Mouse (Mus musculus): ENCODE results near the gene Aarsd1. TPM values are rescaled to one million over a fixed set of nuclear protein-coding genes. Genes with fewer than 3 reads are reported as not detected.

Aarsd1 gene
- 22.1 TPM for total RNA-seq (2023)

GRCm38 (mm10) chr11:101417101-101417855 lies at the start of gene Aarsd1:
Aarsd1 (minus strand) TSS chr11:101417615.

DNA sequence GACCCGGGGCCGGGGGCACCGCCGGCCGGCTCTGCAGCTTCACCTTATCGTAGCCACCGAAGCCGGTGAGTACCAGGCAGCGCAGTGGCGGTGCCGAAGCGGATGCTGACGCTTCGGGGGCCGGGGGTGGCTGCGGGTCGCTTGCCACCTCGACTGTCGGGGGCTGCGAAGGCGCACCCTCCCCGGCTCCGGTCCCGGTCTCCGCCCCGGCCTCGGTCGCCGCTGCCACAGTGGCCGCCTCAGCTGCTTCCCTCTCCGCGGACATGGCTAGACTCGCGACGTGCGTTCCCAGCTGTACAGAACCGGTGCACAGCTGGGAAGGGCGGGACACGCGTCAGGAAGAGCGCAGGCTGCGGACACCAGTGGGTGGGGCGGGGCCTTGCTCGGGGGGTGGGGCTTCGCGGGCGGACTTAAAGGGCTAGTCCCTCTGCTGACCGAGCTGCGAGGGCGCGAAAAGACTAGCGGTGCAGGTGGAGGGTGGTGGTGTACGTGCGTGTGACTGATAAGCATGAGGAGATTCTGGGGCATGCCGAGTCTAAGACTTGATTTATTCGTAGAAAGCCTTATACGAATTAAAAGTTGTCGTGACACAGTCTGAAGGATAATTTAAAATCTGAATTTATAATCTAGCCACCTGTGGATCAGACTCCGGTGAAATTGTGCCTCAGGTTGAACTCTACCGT lies 48.6 kb upstream of the Aarsd1 start, which contains the start of gene Vat1:
Gene Vat1 (minus strand): TSS at position 362 of the 683 bp plus-strand sequence.

DNA sequence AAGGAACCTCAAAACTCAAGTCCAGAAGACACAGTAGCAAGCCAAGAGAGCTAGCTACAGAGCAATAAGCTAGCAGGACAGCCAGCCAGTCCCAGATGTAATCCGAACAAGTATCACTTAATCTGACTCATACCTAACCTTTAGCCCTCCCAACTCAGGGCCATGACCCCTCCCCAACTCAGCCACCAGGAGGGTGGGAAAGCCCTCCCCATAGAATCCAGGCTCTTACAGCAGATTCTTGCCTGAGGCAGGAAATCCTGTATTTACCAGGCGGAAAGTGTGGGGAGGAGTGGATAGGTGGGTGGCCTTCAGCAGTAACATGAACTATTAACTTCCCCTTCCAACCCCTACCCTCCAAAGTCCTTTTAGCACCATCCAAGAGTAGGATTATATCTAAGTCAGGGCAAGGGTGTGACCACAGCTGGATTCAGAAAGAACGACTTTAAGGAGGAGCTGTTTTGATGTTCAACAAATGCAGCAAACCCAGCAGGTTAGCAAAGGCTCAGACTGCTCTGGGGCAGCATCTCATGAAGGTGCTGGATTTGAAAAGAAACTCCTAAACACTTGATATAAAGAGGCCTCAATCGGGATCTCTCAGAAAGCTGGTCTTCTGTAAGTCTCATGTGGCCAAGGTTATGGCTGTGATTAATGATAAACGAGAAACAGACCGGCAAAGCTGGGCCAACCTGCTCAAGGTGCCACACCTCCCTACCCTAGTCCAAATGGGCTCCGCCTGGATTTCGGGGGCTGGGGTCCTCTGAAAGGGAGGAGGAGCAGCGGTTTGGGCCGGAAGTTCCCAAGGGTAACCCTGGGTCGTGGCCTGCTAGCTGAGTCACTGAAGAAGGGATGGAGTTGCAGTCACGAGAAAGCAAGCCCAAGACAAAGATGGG lies 47.0 kb upstream of the Aarsd1 start, which contains the start of gene Rnd2:
Gene Rnd2 (plus strand): TSS at position 789 of the 890 bp plus-strand sequence.

GRCm38 (mm10) chr11:101448274-101448746 lies 30.9 kb upstream of the Aarsd1 start, which contains the start of gene Ifi35:
Ifi35 (plus strand) TSS chr11:101448407.

GRCm38 (mm10) chr11:101442127-101442693 lies 24.8 kb upstream of the Aarsd1 start, which contains the start of gene Rpl27:
Rpl27 (plus strand) TSS chr11:101442298.

DNA sequence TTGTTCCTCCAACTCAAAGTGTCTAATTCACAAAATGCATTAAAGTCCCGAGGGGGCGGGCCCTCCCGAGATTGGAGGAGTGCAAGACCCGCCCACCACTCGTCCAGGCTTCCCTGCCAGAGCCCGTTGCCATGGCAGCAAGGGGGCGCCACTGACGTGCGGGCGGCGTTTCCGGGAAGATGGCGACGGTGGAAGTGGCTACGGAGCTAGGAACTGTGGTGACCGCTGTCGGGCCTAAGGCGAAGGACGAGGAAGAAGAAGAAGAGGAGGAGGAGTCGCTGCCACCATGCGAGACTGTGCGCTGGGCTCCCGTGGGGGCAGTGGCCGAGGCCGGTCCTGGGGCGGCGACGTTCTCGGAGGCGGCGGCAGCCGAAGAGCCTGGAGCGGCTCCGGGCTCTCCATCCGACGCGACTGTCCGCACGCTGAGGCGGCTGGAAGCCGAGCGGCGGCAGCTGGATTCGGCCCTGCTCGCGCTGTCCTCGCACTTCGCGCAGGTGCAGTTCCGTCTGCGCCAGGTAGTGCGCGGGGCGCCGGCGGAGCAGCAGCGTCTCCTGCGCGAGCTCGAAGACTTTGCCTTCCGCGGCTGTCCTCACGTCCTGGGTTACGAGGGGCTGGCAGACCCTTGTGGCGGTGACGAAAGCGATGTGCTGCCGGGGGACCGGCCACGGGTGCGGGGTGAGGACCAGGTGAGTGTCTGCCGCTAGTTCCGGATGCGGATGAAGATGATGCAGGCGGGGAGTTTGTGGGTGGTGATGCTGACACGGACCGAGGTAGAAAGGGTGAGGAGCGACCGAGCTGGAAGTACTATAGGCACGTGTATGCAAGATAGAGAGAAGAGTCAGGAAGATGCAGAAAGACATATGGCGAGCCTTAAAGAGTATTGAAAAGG lies 7.8 kb upstream of the Aarsd1 start, which contains the start of the genes Rundc1 and Ptges3l:
Gene Rundc1 (plus strand): TSS at position 161 of the 889 bp plus-strand sequence.
Gene Ptges3l (minus strand): TSS at position 409 of the 889 bp plus-strand sequence.

GRCm38 (mm10) chr11:101424105-101424851 lies 6.9 kb upstream of the Aarsd1 start, which contains the start of gene Gm27029:
Gm27029 (minus strand) TSS chr11:101424796.

DNA sequence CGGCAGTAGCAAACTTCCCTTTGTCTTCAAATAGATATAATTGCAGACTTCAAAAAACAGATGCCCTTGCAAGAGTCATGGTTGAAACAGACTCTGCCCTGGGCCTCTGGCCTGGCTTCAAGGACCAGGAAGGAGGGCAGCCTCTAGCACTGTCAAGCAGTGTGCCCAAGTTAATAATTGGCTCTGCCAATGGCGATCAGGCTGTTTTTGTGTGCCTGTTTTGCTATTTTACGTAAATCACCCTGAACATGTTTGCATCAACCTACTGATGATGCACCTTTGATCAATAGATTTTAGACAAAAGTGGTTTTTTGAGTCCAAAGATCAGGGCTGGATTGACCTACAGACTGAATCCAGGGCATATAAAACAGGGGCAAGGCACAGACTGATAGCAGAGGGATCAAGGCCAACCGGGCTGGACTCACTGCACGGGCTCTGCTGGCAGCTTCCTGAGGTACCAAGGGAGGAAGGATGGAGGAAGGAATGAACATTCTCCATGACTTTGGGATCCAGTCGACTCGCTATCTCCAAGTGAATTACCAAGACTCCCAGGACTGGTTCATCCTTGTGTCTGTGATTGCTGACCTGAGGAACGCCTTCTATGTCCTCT lies 50.0 kb downstream of the Aarsd1 start, which contains the start of gene G6pc:
Gene G6pc (plus strand): TSS at position 236 of the 610 bp plus-strand sequence.

Other genes starting within 250 kb of the Aarsd1 start
- gene Cntnap1, start 247.1 kb downstream of the Aarsd1 start, total RNA-seq (2023) = 0.32 TPM
- 0.35 TPM for gene Plekhh3, start 246.3 kb downstream of the Aarsd1 start, total RNA-seq (2023)
- not detected for gene Ccr10, start 242.2 kb downstream of the Aarsd1 start, total RNA-seq (2023)
- gene Ezh1, start 191.2 kb downstream of the Aarsd1 start, total RNA-seq (2023) = 72.5 TPM
- not detected for gene Ramp2, start 171.6 kb downstream of the Aarsd1 start, total RNA-seq (2023)
- 73.4 TPM for gene Vps25, start 163.9 kb downstream of the Aarsd1 start, total RNA-seq (2023)
- 1.8 TPM for gene Wnk4, start 157.0 kb downstream of the Aarsd1 start, total RNA-seq (2023)
- gene Cntd1, start 138.6 kb downstream of the Aarsd1 start, total RNA-seq (2023) = not detected
- 21.3 TPM for gene Coa3, start 138.5 kb downstream of the Aarsd1 start, total RNA-seq (2023)
- 178 TPM for gene Becn1, start 115.3 kb downstream of the Aarsd1 start, total RNA-seq (2023)
- gene Psme3, start 101.4 kb downstream of the Aarsd1 start, total RNA-seq (2023) = 124 TPM
- gene Aoc2, start 92.6 kb downstream of the Aarsd1 start, total RNA-seq (2023) = 17.0 TPM
- 1.00 TPM for gene Aoc3, start 87.0 kb downstream of the Aarsd1 start, total RNA-seq (2023)
- gene G6pc, start 50.1 kb downstream of the Aarsd1 start, total RNA-seq (2023) = not detected
- gene Gm27029, start 7.2 kb upstream of the Aarsd1 start, total RNA-seq (2023) = 2.1 TPM
- gene Rundc1, start 7.5 kb upstream of the Aarsd1 start, total RNA-seq (2023) = 23.7 TPM
- 6.8 TPM for gene Ptges3l, start 7.7 kb upstream of the Aarsd1 start, total RNA-seq (2023)
- gene Rpl27, start 24.7 kb upstream of the Aarsd1 start, total RNA-seq (2023) = 104 TPM
- 55.9 TPM for gene Ifi35, start 30.8 kb upstream of the Aarsd1 start, total RNA-seq (2023)
- gene Rnd2, start 47.4 kb upstream of the Aarsd1 start, total RNA-seq (2023) = 0.56 TPM
- 5.3 TPM for gene Vat1, start 48.6 kb upstream of the Aarsd1 start, total RNA-seq (2023)
- gene Brca1, start 134.3 kb upstream of the Aarsd1 start, total RNA-seq (2023) = 3.3 TPM
- gene Nbr1, start 134.5 kb upstream of the Aarsd1 start, total RNA-seq (2023) = 171 TPM
- gene Tmem106a, start 164.6 kb upstream of the Aarsd1 start, total RNA-seq (2023) = 4.0 TPM
- gene Gm11634, start 181.6 kb upstream of the Aarsd1 start, total RNA-seq (2023) = not detected
- gene Rdm1, start 209.6 kb upstream of the Aarsd1 start, total RNA-seq (2023) = 26.4 TPM
- gene Arl4d, start 247.9 kb upstream of the Aarsd1 start, total RNA-seq (2023) = 4.3 TPM

All from CD4-positive naive resting alpha-beta T cell, adult 76 days (primary cell).